Mouse (Mus musculus): ENCODE measurements around the gene Sema6d. TPM values are rescaled to one million over a fixed set of nuclear protein-coding genes. Genes with fewer than 3 reads are reported as not detected.

Gene Sema6d
- polyA plus RNA-seq, 1 experiment = 0.60 TPM

DNA sequence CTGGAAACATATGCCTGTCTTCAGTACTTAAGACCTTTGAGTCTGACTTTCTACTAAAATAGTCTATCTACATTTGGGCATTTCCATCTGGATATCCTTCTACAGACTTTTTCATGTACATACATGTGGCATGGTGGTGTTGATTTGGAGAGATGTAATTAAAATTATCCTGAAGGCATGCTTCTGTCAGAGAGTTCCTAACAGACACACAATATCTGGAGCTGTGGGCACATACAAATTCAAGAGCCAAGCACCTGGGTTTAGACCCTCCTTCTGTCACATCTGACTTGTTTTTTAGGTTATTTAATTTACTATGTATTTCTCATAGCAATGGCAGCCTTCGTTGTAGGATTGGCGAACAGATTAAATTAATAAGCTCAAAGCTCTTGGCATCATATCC, 195.3 kb downstream of the Sema6d start:
- TF ChIP-seq EP300 (IDR thresholded peaks at IDR 0.05; ENCODE audit: insufficient read depth, low read depth, low read length) = no peak
- no peak for TF ChIP-seq POLR2A (IDR thresholded peaks at IDR 0.05; ENCODE audit: insufficient read depth, low read length)
- no peak for TF ChIP-seq CTCF (IDR thresholded peaks at IDR 0.05; ENCODE audit: low read depth, low read length)
- no peaks in the 10 kb centered on the region for H3K9me3 ChIP-seq (replicated peaks; ENCODE audit: control insufficient read depth, insufficient read depth, low read length, poor library complexity, severe bottlenecking)
- no peak overlapping the region for H3K9ac ChIP-seq (ENCODE audit: low read depth, poor library complexity, severe bottlenecking)
- H3K27ac ChIP-seq (ENCODE audit: insufficient read depth, low read length) = no peak overlapping the region
- no peaks in the 10 kb centered on the region for H3K4me1 ChIP-seq (ENCODE audit: control insufficient read depth, insufficient read depth, low read length)
- H3K27me3 ChIP-seq (ENCODE audit: control insufficient read depth, insufficient read depth, low read length, poor library complexity, severe bottlenecking) = no peaks in the 10 kb centered on the region
- H3K36me3 ChIP-seq (ENCODE audit: control insufficient read depth, insufficient read depth, low read length, poor library complexity, severe bottlenecking) = no peaks in the 10 kb centered on the region
- H3K4me3 ChIP-seq (ENCODE audit: low read depth, low read length) = no peak overlapping the region

GRCm38 (mm10) chr2:124289356-124289755, 199.6 kb downstream of the Sema6d start:
- H3K9ac ChIP-seq (ENCODE audit: low read depth, poor library complexity, severe bottlenecking) = no peak overlapping the region
- H3K27me3 ChIP-seq (ENCODE audit: control insufficient read depth, insufficient read depth, low read length, poor library complexity, severe bottlenecking) = no peaks in the 10 kb centered on the region
- H3K4me1 ChIP-seq (ENCODE audit: control insufficient read depth, insufficient read depth, low read length) = no peaks in the 10 kb centered on the region
- TF ChIP-seq EP300 (IDR thresholded peaks at IDR 0.05; ENCODE audit: insufficient read depth, low read depth, low read length) = no peak
- TF ChIP-seq POLR2A (IDR thresholded peaks at IDR 0.05; ENCODE audit: insufficient read depth, low read length) = no peak
- TF ChIP-seq CTCF (IDR thresholded peaks at IDR 0.05; ENCODE audit: low read depth, low read length) = no peak
- no peak overlapping the region for H3K4me3 ChIP-seq (ENCODE audit: low read depth, low read length)
- no peaks in the 10 kb centered on the region for H3K36me3 ChIP-seq (ENCODE audit: control insufficient read depth, insufficient read depth, low read length, poor library complexity, severe bottlenecking)
- H3K27ac ChIP-seq (ENCODE audit: insufficient read depth, low read length) = no peak overlapping the region
- H3K9me3 ChIP-seq (replicated peaks; ENCODE audit: control insufficient read depth, insufficient read depth, low read length, poor library complexity, severe bottlenecking) = 0 out of 2 replicates have a peak, but pooled peaks cover 5% of the 10 kb centered on the region

DNA sequence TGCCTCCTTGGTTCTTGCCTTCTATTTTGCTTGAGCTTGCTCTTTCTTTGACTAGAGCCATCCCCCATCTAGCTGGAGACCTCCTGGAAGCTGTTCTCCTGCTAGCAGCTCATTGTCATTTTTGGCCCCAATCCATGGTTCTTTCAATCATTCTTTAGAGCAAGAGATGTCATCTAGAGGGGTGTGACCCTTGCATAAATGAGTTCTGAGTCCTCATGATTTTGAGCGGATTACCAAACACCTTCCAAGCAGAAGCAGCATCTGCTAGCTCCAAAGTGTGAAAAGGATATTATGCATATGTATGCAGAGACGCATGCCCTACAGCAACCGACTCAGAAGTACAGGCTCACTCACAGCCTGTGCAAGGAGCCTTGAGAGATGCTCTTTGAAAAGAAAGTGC, 201.4 kb downstream of the Sema6d start:
- 0 out of 2 replicates have a peak, but pooled peaks cover 5% of the 10 kb centered on the region for H3K9me3 ChIP-seq (replicated peaks; ENCODE audit: control insufficient read depth, insufficient read depth, low read length, poor library complexity, severe bottlenecking)
- H3K4me1 ChIP-seq (ENCODE audit: control insufficient read depth, insufficient read depth, low read length) = no peaks in the 10 kb centered on the region
- no peaks in the 10 kb centered on the region for H3K36me3 ChIP-seq (ENCODE audit: control insufficient read depth, insufficient read depth, low read length, poor library complexity, severe bottlenecking)
- no peak overlapping the region for H3K4me3 ChIP-seq (ENCODE audit: low read depth, low read length)
- no peak overlapping the region for H3K9ac ChIP-seq (ENCODE audit: low read depth, poor library complexity, severe bottlenecking)
- no peak overlapping the region for H3K27ac ChIP-seq (ENCODE audit: insufficient read depth, low read length)
- no peaks in the 10 kb centered on the region for H3K27me3 ChIP-seq (ENCODE audit: control insufficient read depth, insufficient read depth, low read length, poor library complexity, severe bottlenecking)
- TF ChIP-seq CTCF (IDR thresholded peaks at IDR 0.05; ENCODE audit: low read depth, low read length) (no peak), EP300 (IDR thresholded peaks at IDR 0.05; ENCODE audit: insufficient read depth, low read depth, low read length) (no peak), POLR2A (IDR thresholded peaks at IDR 0.05; ENCODE audit: insufficient read depth, low read length) (no peak)

GRCm38 (mm10) chr2:124293601-124294000, 203.8 kb downstream of the Sema6d start:
- TF ChIP-seq POLR2A (IDR thresholded peaks at IDR 0.05; ENCODE audit: insufficient read depth, low read length) (no peak), EP300 (IDR thresholded peaks at IDR 0.05; ENCODE audit: insufficient read depth, low read depth, low read length) (no peak), CTCF (IDR thresholded peaks at IDR 0.05; ENCODE audit: low read depth, low read length) (no peak)
- Histone ChIP-seq H3K27ac (ENCODE audit: insufficient read depth, low read length) (no peak overlapping the region), H3K9ac (ENCODE audit: low read depth, poor library complexity, severe bottlenecking) (no peak overlapping the region), H3K9me3 (replicated peaks; ENCODE audit: control insufficient read depth, insufficient read depth, low read length, poor library complexity, severe bottlenecking) (0 out of 2 replicates have a peak, but pooled peaks cover 5% of the 10 kb centered on the region), H3K4me1 (ENCODE audit: control insufficient read depth, insufficient read depth, low read length) (no peaks in the 10 kb centered on the region), H3K36me3 (ENCODE audit: control insufficient read depth, insufficient read depth, low read length, poor library complexity, severe bottlenecking) (no peaks in the 10 kb centered on the region), H3K4me3 (ENCODE audit: low read depth, low read length) (no peak overlapping the region), H3K27me3 (ENCODE audit: control insufficient read depth, insufficient read depth, low read length, poor library complexity, severe bottlenecking) (no peaks in the 10 kb centered on the region)

GRCm38 (mm10) chr2:124298351-124298750, 208.6 kb downstream of the Sema6d start:
- TF ChIP-seq POLR2A (IDR thresholded peaks at IDR 0.05; ENCODE audit: insufficient read depth, low read length) (no peak), EP300 (IDR thresholded peaks at IDR 0.05; ENCODE audit: insufficient read depth, low read depth, low read length) (no peak), CTCF (IDR thresholded peaks at IDR 0.05; ENCODE audit: low read depth, low read length) (no peak)

DNA sequence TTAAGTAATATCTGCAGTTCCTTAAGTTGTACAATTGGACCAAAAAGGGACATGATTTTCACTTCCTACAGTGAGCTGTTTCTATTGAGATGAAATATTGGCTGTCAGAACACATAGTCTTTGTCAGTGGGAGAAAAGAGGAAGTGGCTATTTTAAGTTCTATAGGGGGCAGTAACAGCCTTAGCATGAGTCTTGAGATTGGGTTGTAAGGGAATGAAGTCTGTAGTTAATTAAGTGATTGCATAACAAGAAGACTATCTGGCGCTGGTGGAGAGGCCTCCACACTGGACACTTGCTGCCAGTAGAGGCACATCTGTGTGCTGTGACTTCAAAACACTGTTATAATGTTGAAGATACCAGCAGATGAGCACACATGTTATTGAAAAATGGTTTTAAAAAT, 209.1 kb downstream of the Sema6d start:
- Histone ChIP-seq H3K4me1 (ENCODE audit: control insufficient read depth, insufficient read depth, low read length) (no peaks in the 10 kb centered on the region), H3K27me3 (ENCODE audit: control insufficient read depth, insufficient read depth, low read length, poor library complexity, severe bottlenecking) (no peaks in the 10 kb centered on the region), H3K9ac (ENCODE audit: low read depth, poor library complexity, severe bottlenecking) (no peak overlapping the region), H3K9me3 (replicated peaks; ENCODE audit: control insufficient read depth, insufficient read depth, low read length, poor library complexity, severe bottlenecking) (0 out of 2 replicates have a peak, but pooled peaks cover 1% of the 10 kb centered on the region), H3K36me3 (ENCODE audit: control insufficient read depth, insufficient read depth, low read length, poor library complexity, severe bottlenecking) (no peaks in the 10 kb centered on the region), H3K4me3 (ENCODE audit: low read depth, low read length) (no peak overlapping the region), H3K27ac (ENCODE audit: insufficient read depth, low read length) (no peak overlapping the region)
- TF ChIP-seq POLR2A (IDR thresholded peaks at IDR 0.05; ENCODE audit: insufficient read depth, low read length) (no peak), EP300 (IDR thresholded peaks at IDR 0.05; ENCODE audit: insufficient read depth, low read depth, low read length) (no peak), CTCF (IDR thresholded peaks at IDR 0.05; ENCODE audit: low read depth, low read length) (no peak)

More at GRCm38 (mm10) chr2:124298351-124298750, 208.6 kb downstream of the Sema6d start:
- H3K9me3 ChIP-seq (replicated peaks; ENCODE audit: control insufficient read depth, insufficient read depth, low read length, poor library complexity, severe bottlenecking) = 0 out of 2 replicates have a peak, but pooled peaks cover 5% of the 10 kb centered on the region
- no peak overlapping the region for H3K4me3 ChIP-seq (ENCODE audit: low read depth, low read length)
- H3K36me3 ChIP-seq (ENCODE audit: control insufficient read depth, insufficient read depth, low read length, poor library complexity, severe bottlenecking) = no peaks in the 10 kb centered on the region
- H3K27ac ChIP-seq (ENCODE audit: insufficient read depth, low read length) = no peak overlapping the region
- H3K9ac ChIP-seq (ENCODE audit: low read depth, poor library complexity, severe bottlenecking) = no peak overlapping the region
- no peaks in the 10 kb centered on the region for H3K27me3 ChIP-seq (ENCODE audit: control insufficient read depth, insufficient read depth, low read length, poor library complexity, severe bottlenecking)
- H3K4me1 ChIP-seq (ENCODE audit: control insufficient read depth, insufficient read depth, low read length) = no peaks in the 10 kb centered on the region

Measured in ES-Bruce4 (cell line).